Mouse (Mus musculus) intestine, embryonic 15.5 days (tissue): ENCODE measurements around the gene 5830473C10Rik. TPM values are rescaled to one million over a fixed set of nuclear protein-coding genes. Genes with fewer than 3 reads are reported as not detected.
A peak's percentile ranks its signal among the peaks of the same experiment; 100 is the strongest.

Source experiments
- ATAC-seq: fragments of 200-750 bp; cut with Nextera tagmentation; 2 replicates; pipeline ENCODE4 v1.8.0; 2017; ENCODE audit warnings: moderate TSS enrichment, moderate library complexity
- H3K27ac ChIP-seq: fragments of 300-500 bp; sonication (generic); 2 replicates; pipeline ENCODE4 v1.5.1; 2015; ENCODE audit warnings: mild to moderate bottlenecking, inconsistent platforms
- H3K27me3 ChIP-seq: fragments of 300-500 bp; sonication (generic); replicated peaks from 2 replicates; pipeline ENCODE4 v1.6.1; 2015; ENCODE audit warnings: inconsistent platforms
- H3K36me3 ChIP-seq: fragments of 300-500 bp; sonication (generic); 2 replicates; pipeline ENCODE4 v1.6.1; 2015; ENCODE audit warnings: inconsistent platforms
- H3K4me1 ChIP-seq: fragments of 300-500 bp; sonication (generic); replicated peaks from 2 replicates; pipeline ENCODE4 v1.6.1; 2015; ENCODE audit warnings: inconsistent platforms
- H3K4me2 ChIP-seq: fragments of 300-500 bp; sonication (generic); replicated peaks from 2 replicates; pipeline ENCODE4 v1.6.1; 2015; ENCODE audit warnings: mild to moderate bottlenecking, inconsistent platforms
- H3K4me3 ChIP-seq: fragments of 300-500 bp; sonication (generic); replicated peaks from 2 replicates; pipeline ENCODE4 v1.5.1; 2015; ENCODE audit warnings: inconsistent platforms
- H3K9ac ChIP-seq: fragments of 300-500 bp; sonication (generic); 2 replicates; pipeline ENCODE4 v1.6.1; 2015; ENCODE audit warnings: inconsistent platforms
- H3K9me3 ChIP-seq: fragments of 300-500 bp; sonication (generic); 2 replicates; pipeline ENCODE4 v1.6.1; 2016; ENCODE audit warnings: inconsistent platforms
- WGBS: fragments of 180-500 bp; shearing (Covaris S2); methylation state at CpG from one replicate; pipeline ENCODE4 v1.1.7; 2015; 5-methylcytosine and 5-hydroxymethylcytosine counted together
- polyA plus RNA-seq: library from polyadenylated mRNA; unstranded; fragments of >200 nt; fragmentation: Nextera tagmentation; extraction: Ambion mirVana; gene quantifications from 2 replicates; pipeline ENCODE4 v1.2.1, GENCODE M21; 2015

The 5830473C10Rik gene
- polyA plus RNA-seq, 1 experiment from 2014 or later: not detected

- Histone ChIP-seq H3K9me3 (no peaks in the 10 kb centered on the region), H3K27me3 (no peaks in the 10 kb centered on the region), H3K9ac (no peak overlapping the region), H3K27ac (no peak overlapping the region), H3K4me3 (no peak overlapping the region), H3K36me3 (no peaks in the 10 kb centered on the region), H3K4me2 (no peak overlapping the region), H3K4me1 (no peaks in the 10 kb centered on the region)
- ATAC-seq: no peak
- 74% methylated on average over 3 of the region's 3 CpGs for WGBS
Measured at GRCm38 (mm10) chr5:90628011-90628410, 67.1 kb downstream of the 5830473C10Rik start.

- Histone ChIP-seq H3K9ac (no peak overlapping the region), H3K4me2 (no peak overlapping the region), H3K36me3 (no peaks in the 10 kb centered on the region), H3K9me3 (no peaks in the 10 kb centered on the region), H3K4me3 (no peak overlapping the region), H3K4me1 (no peaks in the 10 kb centered on the region), H3K27me3 (no peaks in the 10 kb centered on the region), H3K27ac (no peak overlapping the region)
- WGBS: 49% methylated on average over 1 of the region's 1 CpGs
- no peak for ATAC-seq
Measured at GRCm38 (mm10) chr5:90628530-90628929, 67.6 kb downstream of the 5830473C10Rik start.

- Histone ChIP-seq H3K9ac (no peak overlapping the region), H3K27me3 (no peaks in the 10 kb centered on the region), H3K4me2 (no peak overlapping the region), H3K36me3 (no peaks in the 10 kb centered on the region), H3K9me3 (no peaks in the 10 kb centered on the region), H3K27ac (no peak overlapping the region), H3K4me3 (no peak overlapping the region), H3K4me1 (no peaks in the 10 kb centered on the region)
- no peak for ATAC-seq
- 88% methylated on average over 7 of the region's 7 CpGs for WGBS
Measured at GRCm38 (mm10) chr5:90634885-90635284, 74.0 kb downstream of the 5830473C10Rik start.

- WGBS: 9% methylated on average over 26 of the region's 26 CpGs
- Histone ChIP-seq H3K9me3 (no peaks in the 10 kb centered on the region), H3K36me3 (no peaks in the 10 kb centered on the region)
Measured at GRCm38 (mm10) chr5:90640286-90641217, 79.6 kb downstream of the 5830473C10Rik start, which contains the start of gene Rassf6. Rassf6 (minus strand) TSS chr5:90640657.

GRCm38 (mm10) chr5:90641218-90641610, 80.3 kb downstream of the 5830473C10Rik start:
- peak overlapping the region; percentile 41 for H3K4me3 ChIP-seq
- peak overlapping the region; percentile 68 for H3K4me2 ChIP-seq
- H3K9ac ChIP-seq: no peak overlapping the region
- peak overlapping the region; percentile 90 for H3K27ac ChIP-seq
- 0 out of 2 replicates have a peak, but pooled peaks cover 3% of the 10 kb centered on the region for H3K4me1 ChIP-seq
- H3K27me3 ChIP-seq: no peaks in the 10 kb centered on the region
- H3K9me3 ChIP-seq: no peaks in the 10 kb centered on the region
- WGBS: 18% methylated on average over 10 of the region's 10 CpGs
- peak; percentile 77 for ATAC-seq
- no peaks in the 10 kb centered on the region for H3K36me3 ChIP-seq

More at GRCm38 (mm10) chr5:90640286-90641217, 79.6 kb downstream of the 5830473C10Rik start, which contains the start of gene Rassf6:
- H3K4me2 ChIP-seq: peak within 1 kb of the TSS; percentile 68
- H3K4me3 ChIP-seq: peak within 1 kb of the TSS; percentile 41
- ATAC-seq: peak; percentile 98
- peak within 1 kb of the TSS; percentile 46 for H3K9ac ChIP-seq
- 0 out of 2 replicates have a peak, but pooled peaks cover 3% of the 10 kb centered on the region for H3K4me1 ChIP-seq
- no peaks in the 10 kb centered on the region for H3K27me3 ChIP-seq
- peak within 1 kb of the TSS; percentile 90 for H3K27ac ChIP-seq

- no peak overlapping the region for H3K9ac ChIP-seq
- H3K27me3 ChIP-seq: no peaks in the 10 kb centered on the region
- ATAC-seq: no peak
- WGBS: 51% methylated on average over 3 of the region's 3 CpGs
- 0 out of 2 replicates have a peak, but pooled peaks cover under 1% of the 10 kb centered on the region for H3K4me1 ChIP-seq
- H3K4me3 ChIP-seq: no peak overlapping the region
- H3K4me2 ChIP-seq: no peak overlapping the region
- peak overlapping the region; percentile 29; the same call in 1 of the 2 replicates for H3K27ac ChIP-seq
- no peaks in the 10 kb centered on the region for H3K9me3 ChIP-seq
- no peaks in the 10 kb centered on the region for H3K36me3 ChIP-seq
Measured at GRCm38 (mm10) chr5:90645579-90645978, 84.7 kb downstream of the 5830473C10Rik start.

- Histone ChIP-seq H3K4me2 (no peak overlapping the region), H3K36me3 (no peaks in the 10 kb centered on the region), H3K4me1 (no peaks in the 10 kb centered on the region), H3K9ac (no peak overlapping the region), H3K9me3 (no peaks in the 10 kb centered on the region), H3K4me3 (no peak overlapping the region), H3K27me3 (no peaks in the 10 kb centered on the region), H3K27ac (no peak overlapping the region)
- no peak for ATAC-seq
- WGBS: 79% methylated on average over 5 of the region's 5 CpGs
Measured at GRCm38 (mm10) chr5:90646398-90646797, 85.5 kb downstream of the 5830473C10Rik start.

Other genes with a start within 250 kb of the 5830473C10Rik start
- 23.1 and 23.2 TPM in 2 replicates for gene Ankrd17, start 194.5 kb upstream of the 5830473C10Rik start, polyA plus RNA-seq
- 5.5 and 6.6 TPM in 2 replicates for gene Gm9958, start 193.9 kb upstream of the 5830473C10Rik start, polyA plus RNA-seq
- 51.4 and 80.7 TPM in 2 replicates for gene Alb, start 100.2 kb upstream of the 5830473C10Rik start, polyA plus RNA-seq
- 175 and 235 TPM in 2 replicates for gene Afp, start 70.4 kb upstream of the 5830473C10Rik start, polyA plus RNA-seq
- gene Afm, start 42.2 kb upstream of the 5830473C10Rik start, polyA plus RNA-seq: 9.4 and 10.7 TPM in 2 replicates
- gene Rassf6, start 79.5 kb downstream of the 5830473C10Rik start, polyA plus RNA-seq: 26.9 and 29.0 TPM in 2 replicates
- 0.24 and 0.38 TPM in 2 replicates for gene Cxcl5, start 198.3 kb downstream of the 5830473C10Rik start, polyA plus RNA-seq
- 2.6 and 2.7 TPM in 2 replicates for gene Ppbp, start 207.4 kb downstream of the 5830473C10Rik start, polyA plus RNA-seq
- gene Pf4, start 211.3 kb downstream of the 5830473C10Rik start, polyA plus RNA-seq: 51.4 and 52.3 TPM in 2 replicates
- 0.14 TPM in 1 of 2 replicates, not detected in the other for gene Cxcl3, start 225.0 kb downstream of the 5830473C10Rik start, polyA plus RNA-seq
- 0.18 and 0.19 TPM in 2 replicates for gene Cxcl15, start 233.4 kb downstream of the 5830473C10Rik start, polyA plus RNA-seq